Mouse (Mus musculus): ENCODE results near the gene Slc25a16. TPM values are rescaled to one million over a fixed set of nuclear protein-coding genes. Genes with fewer than 3 reads are reported as not detected.
A peak's percentile ranks its signal among the peaks of the same experiment; 100 is the strongest.

Slc25a16 gene
- polyA plus RNA-seq, 1 experiment from 2014 or later: 14.5 TPM

- Histone ChIP-seq H3K4me2 (peak within 1 kb of the TSS; percentile 56), H3K9me3 (no peaks in the 10 kb centered on the region), H3K9ac (peak within 1 kb of the TSS; percentile 96), H3K27ac (peak within 1 kb of the TSS; percentile 92), H3K4me3 (peak within 1 kb of the TSS; percentile 90), H3K4me1 (replicated peaks) (peaks cover 24% of the 10 kb centered on the region), H3K36me3 (peaks cover 30% of the 10 kb centered on the region), H3K27me3 (no peaks in the 10 kb centered on the region)
- ATAC-seq (ENCODE audit: low FRiP score): peak; percentile 94
- WGBS: under 1% methylated on average over 74 of the region's 77 CpGs
Measured at GRCm38 (mm10) chr10:62980039-62980954, 59.9 kb downstream of the Slc25a16 start, which contains the start of gene Rufy2. TSS of gene Rufy2 (plus strand) at chr10:62980223.

GRCm38 (mm10) chr10:62984072-62984471 is 63.6 kb downstream of the Slc25a16 start:
- WGBS: 93% methylated on average over 11 of the region's 11 CpGs

GRCm38 (mm10) chr10:62984495-62984894 is 64.1 kb downstream of the Slc25a16 start:
- Histone ChIP-seq H3K4me3 (no peak overlapping the region), H3K4me1 (replicated peaks) (peaks cover 21% of the 10 kb centered on the region), H3K9ac (no peak overlapping the region), H3K27ac (no peak overlapping the region), H3K27me3 (no peaks in the 10 kb centered on the region), H3K9me3 (no peaks in the 10 kb centered on the region), H3K4me2 (no peak overlapping the region), H3K36me3 (peaks cover 66% of the 10 kb centered on the region)
- 97% methylated on average over 6 of the region's 6 CpGs for WGBS
- ATAC-seq (ENCODE audit: low FRiP score): no peak

More at GRCm38 (mm10) chr10:62984072-62984471, 63.6 kb downstream of the Slc25a16 start:
- Histone ChIP-seq H3K9me3 (no peaks in the 10 kb centered on the region), H3K36me3 (peaks cover 62% of the 10 kb centered on the region), H3K9ac (no peak overlapping the region), H3K27me3 (no peaks in the 10 kb centered on the region), H3K4me1 (replicated peaks) (peaks cover 24% of the 10 kb centered on the region), H3K4me3 (no peak overlapping the region), H3K27ac (no peak overlapping the region), H3K4me2 (no peak overlapping the region)
- no peak for ATAC-seq (ENCODE audit: low FRiP score)

GRCm38 (mm10) chr10:62987341-62987740 is 66.9 kb downstream of the Slc25a16 start:
- no peak for ATAC-seq (ENCODE audit: low FRiP score)
- Histone ChIP-seq H3K36me3 (peaks cover 93% of the 10 kb centered on the region), H3K9me3 (no peaks in the 10 kb centered on the region), H3K27me3 (no peaks in the 10 kb centered on the region), H3K9ac (no peak overlapping the region), H3K4me1 (replicated peaks) (peaks cover under 1% of the 10 kb centered on the region; the same call in 1 of the 2 replicates), H3K4me3 (no peak overlapping the region), H3K4me2 (no peak overlapping the region), H3K27ac (no peak overlapping the region)
- WGBS: 24% methylated on average over 3 of the region's 3 CpGs

- ATAC-seq (ENCODE audit: low FRiP score): no peak
- H3K27ac ChIP-seq: no peak overlapping the region
- H3K9ac ChIP-seq: no peak overlapping the region
- 92% methylated on average over 15 of the region's 15 CpGs for WGBS
- H3K36me3 ChIP-seq: peaks cover 93% of the 10 kb centered on the region
- no peaks in the 10 kb centered on the region for H3K27me3 ChIP-seq
- H3K9me3 ChIP-seq: no peaks in the 10 kb centered on the region
- H3K4me2 ChIP-seq: no peak overlapping the region
- no peaks in the 10 kb centered on the region for H3K4me1 ChIP-seq (replicated peaks)
- no peak overlapping the region for H3K4me3 ChIP-seq
Measured at GRCm38 (mm10) chr10:62990636-62991035, 70.2 kb downstream of the Slc25a16 start.

GRCm38 (mm10) chr10:62993991-62994390 is 73.6 kb downstream of the Slc25a16 start:
- H3K4me3 ChIP-seq: no peak overlapping the region
- H3K4me2 ChIP-seq: no peak overlapping the region
- no peak overlapping the region for H3K27ac ChIP-seq
- no peak for ATAC-seq (ENCODE audit: low FRiP score)
- H3K27me3 ChIP-seq: no peaks in the 10 kb centered on the region
- 97% methylated on average over 7 of the region's 9 CpGs for WGBS
- no peak overlapping the region for H3K9ac ChIP-seq
- no peaks in the 10 kb centered on the region for H3K9me3 ChIP-seq
- peaks cover 95% of the 10 kb centered on the region for H3K36me3 ChIP-seq
- no peaks in the 10 kb centered on the region for H3K4me1 ChIP-seq (replicated peaks)

Other genes with a start within 250 kb of the Slc25a16 start
- 2.1 and 3.0 TPM in 2 replicates for gene Stox1, start 194.5 kb upstream of the Slc25a16 start, polyA plus RNA-seq (2015; fragmentation: Nextera tagmentation; extraction: Ambion mirVana)
- gene Ccar1, start 128.3 kb upstream of the Slc25a16 start, polyA plus RNA-seq (2015; fragmentation: Nextera tagmentation; extraction: Ambion mirVana): 113 and 118 TPM in 2 replicates
- gene Tet1, start 11.6 kb upstream of the Slc25a16 start, polyA plus RNA-seq (2015; fragmentation: Nextera tagmentation; extraction: Ambion mirVana): 35.1 and 35.8 TPM in 2 replicates
- 5.1 and 6.4 TPM in 2 replicates for gene Dna2, start 26.4 kb downstream of the Slc25a16 start, polyA plus RNA-seq (2015; fragmentation: Nextera tagmentation; extraction: Ambion mirVana)
- gene Rufy2, start 59.6 kb downstream of the Slc25a16 start, polyA plus RNA-seq (2015; fragmentation: Nextera tagmentation; extraction: Ambion mirVana): 52.6 and 57.0 TPM in 2 replicates
- gene Hnrnph3, start 103.6 kb downstream of the Slc25a16 start, polyA plus RNA-seq (2015; fragmentation: Nextera tagmentation; extraction: Ambion mirVana): 193 and 195 TPM in 2 replicates
- gene Pbld2, start 103.7 kb downstream of the Slc25a16 start, polyA plus RNA-seq (2015; fragmentation: Nextera tagmentation; extraction: Ambion mirVana): 0.88 and 1.1 TPM in 2 replicates
- 1.2 and 1.6 TPM in 2 replicates for gene Pbld1, start 139.5 kb downstream of the Slc25a16 start, polyA plus RNA-seq (2015; fragmentation: Nextera tagmentation; extraction: Ambion mirVana)
- 1.6 and 2.1 TPM in 2 replicates for gene Atoh7, start 179.0 kb downstream of the Slc25a16 start, polyA plus RNA-seq (2015; fragmentation: Nextera tagmentation; extraction: Ambion mirVana)